Mouse (Mus musculus) spleen, postnatal 10 days (tissue): Measurements from ENCODE around the gene Retreg3.
A peak's percentile ranks its signal among the peaks of the same experiment; 100 is the strongest.
"Not testable (repeated sequence)": the region's sequence is repeated elsewhere in the genome, so short reads cannot be mapped to it uniquely, and the experiment has no call there.

Source experiments
- DNase-seq, 2 experiments: peaks; one replicate each; pipeline ENCODE4 v3.0.0; 2021 to 2022; ENCODE audit warnings: low spot score in 2 of 2

The Retreg3 gene

DNA sequence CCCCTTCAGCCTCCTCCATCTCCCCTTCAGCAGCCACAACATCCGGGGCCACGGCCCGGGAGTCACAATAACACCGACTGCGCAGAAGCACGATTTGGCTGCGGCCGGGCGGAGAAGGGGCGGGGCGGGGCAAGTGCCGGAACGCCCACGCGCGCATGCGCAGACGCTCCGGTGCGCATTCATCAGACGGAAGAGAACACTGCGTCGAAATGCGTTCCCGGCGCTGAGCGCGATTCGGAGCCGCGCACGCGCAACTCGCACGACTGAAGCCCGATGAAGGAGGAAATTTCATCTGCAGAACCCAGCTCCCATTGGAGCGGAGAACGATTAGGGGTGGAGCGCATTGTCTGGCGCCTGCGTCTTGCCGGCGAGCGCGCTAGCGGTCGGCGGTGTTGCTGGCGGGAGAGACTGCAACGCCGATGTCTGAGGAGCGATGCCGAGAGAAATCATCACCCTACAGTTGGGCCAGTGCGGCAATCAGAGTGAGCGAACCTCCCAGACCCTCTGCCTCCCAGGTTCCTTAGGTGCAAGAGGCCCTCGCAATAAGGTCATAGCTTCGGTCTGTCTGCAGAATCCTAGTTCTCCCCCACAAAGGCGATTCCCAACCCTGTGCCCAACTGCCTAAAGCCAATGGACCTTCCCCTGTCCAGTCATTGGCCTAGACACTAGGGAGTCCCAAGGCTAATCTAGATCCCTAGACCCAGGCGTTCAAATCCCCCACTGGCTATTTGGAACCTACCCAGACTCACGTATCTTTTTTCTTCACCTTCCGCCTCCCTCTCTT lies at the start of gene Retreg3, which contains the start of gene Tubg1:
TSS of gene Retreg3 (minus strand) at position 133 of the 784 bp plus-strand sequence.
TSS of gene Tubg1 (plus strand) at position 178 of the 784 bp plus-strand sequence.
- DNase-seq: peak; percentile 98 to 99

DNA sequence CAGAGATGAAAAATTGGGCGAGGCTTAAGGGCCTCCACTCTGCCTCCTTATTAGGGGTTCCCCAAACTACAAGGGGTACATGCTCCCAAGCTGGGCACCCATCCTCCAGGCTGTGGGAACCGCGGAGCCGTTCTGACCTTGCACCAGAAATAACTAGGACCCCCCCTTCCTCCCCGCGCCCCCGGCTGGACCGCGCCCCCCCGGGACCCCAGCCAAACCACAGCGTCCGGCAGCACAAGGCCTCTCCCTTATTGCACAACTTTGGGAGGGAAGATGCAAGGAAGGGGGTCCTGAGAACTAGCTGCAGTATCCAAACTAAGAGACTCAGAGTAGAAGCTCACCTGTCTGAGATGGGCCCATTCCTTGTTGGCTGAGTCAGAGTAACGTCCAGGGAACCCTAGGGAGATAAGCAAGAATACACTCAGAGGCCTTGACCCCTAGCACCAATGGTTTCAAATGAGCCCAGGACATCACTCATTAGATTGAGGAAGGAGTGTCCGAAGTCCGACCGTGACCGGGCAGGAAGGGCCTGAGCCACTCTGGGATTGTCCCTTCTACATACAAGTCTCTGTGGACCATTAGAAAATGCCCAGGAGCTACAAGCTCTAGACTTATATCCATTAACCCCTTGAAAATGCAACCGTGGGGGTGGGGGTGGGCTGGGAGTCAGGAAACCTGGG lies 48.7 kb upstream of the Retreg3 start:
- DNase-seq: no peak

DNA sequence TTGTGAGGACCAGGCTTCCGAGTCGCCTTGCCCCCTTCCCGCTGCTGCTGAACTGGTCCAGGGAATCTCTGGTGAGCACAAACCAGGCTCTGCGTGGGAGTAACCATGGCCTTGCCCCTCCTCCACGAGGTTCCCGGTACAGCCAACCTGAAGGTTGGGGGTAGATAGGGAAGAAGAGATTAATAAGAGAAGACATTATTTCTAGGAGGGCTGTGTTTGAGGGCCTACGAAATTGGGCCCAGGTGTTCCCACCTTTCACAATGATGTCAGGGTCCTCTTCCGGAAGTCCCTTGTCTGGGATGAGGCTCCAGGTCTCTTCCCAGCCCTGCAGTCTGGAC lies 48.2 kb upstream of the Retreg3 start:
- no peak for DNase-seq

DNA sequence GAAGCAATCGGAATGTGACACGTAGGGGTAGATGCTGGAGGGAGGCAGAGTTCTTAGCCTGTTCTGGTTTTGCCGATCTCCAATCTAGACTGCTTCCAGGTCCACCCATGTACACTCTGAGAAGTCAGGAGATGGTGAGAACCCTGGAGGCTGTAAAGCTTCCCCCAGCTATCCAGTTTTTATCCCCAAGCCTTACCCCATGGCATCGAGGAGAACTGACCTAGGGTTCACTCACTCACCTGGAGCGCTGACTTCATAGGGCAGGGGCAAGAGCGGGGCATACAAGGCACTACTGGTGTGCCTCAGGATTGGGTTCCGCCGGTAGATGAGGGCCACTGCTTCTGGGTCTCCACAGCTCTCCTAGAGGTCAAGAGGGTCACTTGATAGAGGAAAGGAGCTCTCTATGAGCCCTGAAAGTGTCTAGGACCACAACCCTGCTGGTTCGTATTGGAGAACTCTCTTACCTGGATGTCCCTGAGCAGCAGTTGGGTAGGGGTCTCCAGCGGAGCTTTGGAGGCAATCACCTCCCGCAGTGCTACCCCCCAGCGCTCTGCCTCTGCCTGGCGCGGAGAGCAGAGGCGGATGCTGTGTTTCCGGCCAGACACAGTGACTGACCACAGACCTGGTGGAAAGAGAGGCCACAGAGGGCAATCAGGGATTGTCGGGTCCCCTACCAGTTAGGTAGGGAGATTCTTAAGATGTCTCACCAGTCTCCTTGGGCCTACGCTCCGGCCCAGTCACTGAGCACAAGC lies 47.7 kb upstream of the Retreg3 start:
- no peak for DNase-seq

DNA sequence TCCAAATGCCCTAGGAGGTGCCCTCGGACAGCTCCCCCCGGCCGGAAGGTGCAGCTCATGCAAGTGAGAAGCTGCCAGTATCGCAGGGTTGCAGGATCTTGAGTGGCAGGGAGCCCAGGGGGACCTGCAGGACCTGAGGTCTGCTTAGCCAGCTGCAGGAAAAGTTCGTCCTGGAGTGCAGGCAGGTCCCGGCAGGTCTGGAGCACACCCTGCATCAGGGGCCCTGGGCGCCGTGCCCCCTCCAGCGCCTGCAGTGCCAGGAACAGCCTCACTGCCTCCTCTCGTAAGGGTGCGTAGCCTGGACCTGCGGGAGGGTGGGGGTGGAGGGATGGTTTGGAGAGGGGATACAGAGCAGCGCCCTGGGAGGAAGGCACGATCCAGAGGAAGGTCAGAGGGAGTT lies 46.7 kb upstream of the Retreg3 start:
- no peak for DNase-seq

DNA sequence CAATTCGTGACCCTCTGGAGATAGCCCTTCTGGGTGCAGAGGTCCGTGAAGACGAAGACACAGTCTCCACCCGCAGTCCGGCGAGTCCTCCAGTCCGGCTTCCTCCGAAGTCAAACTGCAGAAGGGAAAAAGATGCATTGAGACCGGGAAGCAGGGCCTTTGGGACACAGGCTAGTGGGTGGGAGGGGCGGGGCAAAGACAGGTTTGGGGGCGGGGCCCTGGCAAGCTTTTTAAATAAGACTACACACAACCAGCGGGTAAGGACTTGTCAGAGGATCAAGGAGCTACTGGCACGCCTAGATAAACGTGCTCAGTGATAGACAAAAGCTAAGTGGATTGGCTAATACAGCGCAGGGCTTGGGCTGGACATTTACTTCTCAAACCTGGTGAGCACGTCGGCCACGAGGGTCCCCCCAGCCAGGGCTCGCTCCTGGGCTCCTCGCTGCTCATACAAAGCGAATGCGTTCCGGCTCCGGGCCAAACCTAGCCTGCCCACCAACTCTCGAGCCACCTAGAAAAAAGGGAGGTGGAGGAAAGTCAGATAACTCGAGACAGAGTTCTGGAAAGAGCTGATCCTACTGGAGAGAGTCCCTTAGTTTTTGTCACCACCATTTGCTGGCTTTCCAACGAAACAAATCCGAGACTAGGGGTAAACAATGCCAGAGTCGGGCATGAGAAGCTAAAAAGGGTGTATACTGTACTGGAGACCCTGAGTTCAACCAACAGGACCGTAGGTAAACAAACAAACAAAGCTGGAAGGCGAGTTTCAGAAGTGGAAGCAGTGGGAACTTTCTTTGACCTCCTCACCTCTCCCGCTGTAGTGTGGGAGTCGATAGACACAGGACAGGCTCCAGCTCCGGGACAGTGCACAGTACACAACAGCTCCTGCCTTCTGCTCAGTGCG lies 45.2 kb upstream of the Retreg3 start:
- DNase-seq: no peak

DNA sequence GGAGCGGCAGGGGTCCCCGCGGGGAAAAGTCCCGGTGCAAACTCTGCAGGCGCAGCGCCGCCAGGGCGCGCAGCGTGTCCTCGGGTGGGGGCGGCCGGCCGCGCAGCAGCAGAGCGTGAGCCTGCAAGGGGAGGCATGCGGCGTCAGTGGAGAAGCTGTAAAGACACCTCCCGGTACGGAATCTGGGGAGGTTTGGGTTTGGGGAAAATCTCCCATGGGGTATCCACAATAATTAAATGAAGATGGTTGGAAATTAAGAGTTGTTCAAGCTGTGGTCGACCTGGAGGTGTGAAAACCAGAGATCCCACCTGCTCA lies 44.6 kb upstream of the Retreg3 start:
- DNase-seq: no peak

DNA sequence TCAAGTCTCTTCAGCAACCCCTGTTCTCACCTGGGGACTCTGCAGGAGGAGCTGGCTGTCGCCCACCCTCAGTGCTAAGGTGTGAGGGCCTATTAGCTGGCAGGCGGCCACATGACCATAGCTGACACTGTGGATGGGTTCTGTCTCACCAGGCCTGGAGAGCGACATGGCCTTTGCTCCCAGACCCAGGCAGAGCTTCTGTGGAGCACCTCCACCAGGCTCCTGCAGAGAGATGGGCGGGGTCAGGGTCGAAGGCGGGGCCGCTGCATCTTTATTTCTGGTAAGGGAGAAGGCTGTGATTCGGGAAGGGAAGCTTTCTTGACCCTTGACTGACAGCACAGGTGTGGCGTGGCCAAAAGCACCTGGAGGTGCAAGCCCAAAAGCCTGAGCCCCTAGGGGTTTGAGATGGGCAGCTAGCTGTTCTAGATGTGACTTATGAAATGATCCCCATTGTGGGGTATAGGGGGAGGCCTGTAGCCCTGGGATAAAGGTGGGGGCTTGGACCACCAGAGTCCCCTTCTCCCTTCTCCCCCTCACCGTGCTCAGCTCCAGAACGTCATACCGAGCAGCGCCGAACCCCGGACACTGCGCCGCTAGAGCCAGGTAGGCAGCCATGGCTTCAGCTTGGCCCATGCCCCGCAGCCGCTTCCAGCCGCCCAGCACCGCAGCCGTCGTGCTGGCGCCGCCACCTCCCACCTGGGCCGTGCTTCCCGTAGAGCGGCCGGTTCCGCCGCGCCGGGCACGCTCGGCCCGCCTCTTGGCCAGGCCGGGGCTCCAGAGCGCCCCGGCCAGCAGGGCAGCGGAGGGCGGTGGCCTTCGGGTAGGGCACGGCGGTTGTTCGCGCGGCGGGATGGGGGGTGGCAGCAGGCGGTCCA lies 44.0 kb upstream of the Retreg3 start:
- DNase-seq: no peak

DNA sequence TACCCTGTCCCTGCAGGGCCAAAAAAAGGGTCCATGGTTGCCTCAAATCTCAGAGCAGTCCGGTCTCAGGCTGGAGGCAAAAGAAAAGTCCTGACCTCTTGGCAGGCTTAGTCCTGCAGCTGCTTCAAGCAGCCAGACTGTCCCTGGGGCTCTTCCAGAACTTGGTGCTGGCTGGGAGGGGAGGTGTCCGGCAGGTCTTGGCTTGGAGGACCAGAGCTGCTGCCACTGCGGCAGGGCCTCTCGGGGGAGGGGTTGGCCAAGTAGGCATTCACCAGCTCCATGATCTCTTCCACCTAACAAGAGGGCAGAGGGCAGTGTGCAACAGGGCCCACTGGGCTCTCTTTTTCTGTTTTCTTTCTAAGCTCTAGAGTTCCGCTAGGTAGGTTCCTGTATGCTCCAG lies 43.1 kb upstream of the Retreg3 start:
- no peak for DNase-seq

DNA sequence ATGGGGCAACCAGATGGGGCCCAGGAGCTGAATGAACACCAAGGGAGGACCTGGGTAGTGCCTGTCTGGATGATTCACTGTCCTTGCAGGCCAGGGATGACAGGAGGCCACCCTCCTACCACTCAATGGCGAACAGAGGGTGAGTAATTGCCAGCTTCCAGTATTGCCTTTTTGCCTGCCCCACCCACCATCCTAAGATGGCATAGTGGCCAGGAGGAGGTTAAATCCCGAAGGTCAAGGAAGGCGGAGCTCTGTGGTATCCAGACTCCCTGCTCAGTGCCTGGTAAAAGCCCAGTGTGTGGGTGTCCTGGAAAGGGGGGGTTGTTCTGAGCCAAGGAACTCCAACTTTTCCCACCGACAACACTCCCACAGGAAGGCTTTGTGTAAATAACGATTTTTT lies 42.6 kb upstream of the Retreg3 start:
- DNase-seq: no peak

DNA sequence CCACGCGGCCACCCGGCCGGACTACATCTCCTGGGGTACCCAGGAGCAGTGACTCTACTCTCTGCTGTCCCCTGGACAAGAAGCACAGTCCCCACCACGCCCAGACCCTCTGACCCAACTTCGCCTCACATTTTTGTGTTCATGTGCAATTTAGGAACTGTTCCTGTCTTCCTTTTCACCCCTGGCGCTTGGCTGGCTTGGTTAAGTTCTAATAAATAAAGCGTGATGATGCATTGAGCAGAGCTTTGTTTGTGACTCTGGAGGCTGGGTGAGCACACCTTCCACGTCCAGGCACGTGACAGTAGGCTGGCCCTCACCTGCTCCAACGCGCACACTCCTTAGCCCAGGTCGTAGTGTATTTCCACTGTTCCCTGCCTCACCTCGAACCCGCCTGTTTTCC lies 41.9 kb upstream of the Retreg3 start:
- DNase-seq: no peak

DNA sequence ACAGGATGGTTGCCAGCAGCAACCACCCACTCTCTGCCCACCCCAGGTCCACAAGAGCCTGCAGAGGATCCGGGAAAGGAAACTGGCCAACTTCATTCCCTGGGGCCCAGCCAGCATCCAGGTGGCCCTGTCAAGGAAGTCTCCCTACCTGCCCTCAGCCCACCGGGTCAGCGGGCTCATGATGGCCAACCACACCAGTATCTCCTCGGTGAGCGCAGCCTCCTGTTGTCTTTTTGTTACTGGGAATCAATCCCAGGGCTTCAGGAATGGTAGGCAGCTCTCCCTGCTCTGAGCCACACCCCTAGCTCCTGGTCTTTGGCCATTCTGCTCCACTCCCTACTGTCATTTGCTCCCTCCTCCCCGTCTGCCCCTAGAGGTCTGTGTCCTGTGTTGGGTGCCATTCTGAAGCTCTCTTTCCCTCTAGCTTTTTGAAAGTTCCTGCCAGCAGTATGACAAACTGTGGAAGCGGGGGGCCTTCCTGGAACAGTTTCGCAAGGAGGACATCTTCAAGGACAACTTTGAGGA lies 41.4 kb upstream of the Retreg3 start:
- DNase-seq: not testable (repeated sequence)

DNA sequence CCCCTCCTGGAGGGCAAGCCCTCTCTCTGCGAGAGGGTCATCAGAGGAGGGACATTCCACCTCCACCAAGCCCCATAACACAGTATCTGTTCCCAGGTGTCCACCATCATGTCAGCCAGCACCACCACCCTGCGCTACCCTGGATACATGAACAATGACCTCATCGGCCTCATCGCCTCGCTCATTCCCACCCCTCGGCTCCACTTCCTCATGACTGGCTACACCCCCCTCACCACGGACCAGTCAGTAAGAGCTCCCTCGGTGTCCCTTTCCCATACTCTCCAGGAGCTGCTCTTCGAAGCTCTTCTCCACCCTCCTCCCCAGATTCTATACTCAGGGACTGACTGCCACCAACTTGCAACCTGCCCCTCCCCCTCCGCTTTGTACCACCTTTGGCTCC lies 40.5 kb upstream of the Retreg3 start:
- not testable (repeated sequence) for DNase-seq

DNA sequence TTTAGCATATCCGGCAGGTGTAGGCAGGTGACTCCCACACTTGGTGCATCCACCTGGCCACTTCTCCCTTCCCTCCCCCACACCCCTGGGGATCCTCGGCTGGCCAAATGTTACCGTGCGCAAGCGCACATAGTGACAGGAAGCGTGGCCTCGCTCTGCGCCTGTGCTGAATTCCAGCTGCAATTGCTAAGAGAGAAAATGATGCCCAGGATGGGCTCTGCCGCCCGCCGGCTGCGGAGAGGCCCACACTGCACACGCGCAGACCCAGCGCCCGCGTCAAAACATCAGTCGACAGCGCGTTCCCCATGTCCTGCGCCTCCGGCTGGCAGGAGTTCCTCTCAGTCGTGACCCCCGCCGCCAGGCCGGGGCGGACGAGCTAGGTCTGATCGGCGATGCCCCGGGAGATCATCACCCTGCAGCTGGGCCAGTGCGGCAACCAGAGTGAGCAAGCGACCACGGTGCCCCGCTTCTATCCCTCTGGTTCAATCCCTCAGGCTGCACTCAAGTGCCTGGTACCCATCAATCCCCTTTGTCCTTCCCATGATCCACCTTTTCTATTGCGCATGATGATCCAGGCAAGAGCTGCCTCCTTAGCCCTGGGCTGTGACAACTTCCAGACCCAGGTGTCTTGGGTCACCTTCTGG lies 36.2 kb upstream of the Retreg3 start, which contains the start of gene Tubg2:
TSS of gene Tubg2 (plus strand) at position 180 of the 644 bp plus-strand sequence.
- peak in 1 of 2 experiments; percentile 63 for DNase-seq

DNA sequence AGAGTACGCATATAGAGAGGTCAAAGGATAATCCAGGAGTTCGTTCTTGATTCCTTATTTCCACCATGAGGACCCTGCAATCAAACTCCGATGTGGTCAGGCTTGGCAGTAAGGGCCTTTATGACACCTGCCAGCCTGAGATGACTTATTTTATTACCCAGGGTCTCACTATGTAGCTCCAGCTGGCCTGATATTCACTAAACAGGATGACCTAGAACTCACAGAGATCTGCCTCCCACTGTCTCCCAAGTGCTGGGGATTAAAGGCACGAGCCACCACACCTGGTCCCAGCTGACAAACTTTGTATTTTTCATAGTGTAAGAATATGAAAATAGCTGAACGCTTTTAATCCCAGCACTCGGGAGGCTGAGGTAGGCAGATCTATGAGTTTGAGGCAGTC lies 35.5 kb upstream of the Retreg3 start:
- DNase-seq: no peak

DNA sequence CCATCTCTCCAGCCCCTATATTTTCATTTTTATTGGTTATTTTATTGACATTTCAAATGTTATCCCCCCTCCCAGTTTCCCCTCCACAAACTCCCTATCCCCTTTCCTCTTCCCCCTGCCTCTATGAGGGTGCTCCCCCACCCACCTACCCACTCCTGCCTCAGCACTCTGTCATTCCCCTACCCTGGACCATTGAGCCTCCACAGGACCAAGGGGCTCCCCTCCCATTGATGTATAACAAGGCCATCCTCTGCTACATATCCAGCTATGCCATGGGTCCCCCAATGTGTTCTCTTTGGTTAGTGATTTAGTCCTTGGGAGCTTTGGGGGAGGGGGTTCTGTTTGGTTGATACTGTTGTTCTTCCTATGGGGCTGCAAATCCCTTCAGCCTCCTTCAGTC lies 35.0 kb upstream of the Retreg3 start:
- no peak for DNase-seq

DNA sequence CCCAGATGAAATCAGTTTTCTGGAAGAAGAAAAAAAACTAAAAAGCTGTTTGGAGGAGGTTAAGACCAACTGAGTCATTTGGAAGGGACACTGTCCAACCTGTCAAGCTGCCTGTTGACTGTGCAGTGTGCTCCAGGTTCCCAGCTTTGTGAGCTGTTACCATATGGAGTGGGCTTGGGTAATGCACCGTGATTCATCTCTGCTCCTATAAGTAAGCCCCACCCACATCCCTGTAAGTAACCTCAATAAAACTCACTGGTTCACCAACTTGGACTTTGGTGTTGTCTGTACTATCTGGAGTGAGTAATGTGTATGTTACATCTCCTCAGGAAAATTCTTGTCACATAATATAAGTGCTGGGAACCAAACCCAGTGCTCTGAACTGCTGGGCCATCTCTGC lies 33.1 kb upstream of the Retreg3 start:
- no peak for DNase-seq

DNA sequence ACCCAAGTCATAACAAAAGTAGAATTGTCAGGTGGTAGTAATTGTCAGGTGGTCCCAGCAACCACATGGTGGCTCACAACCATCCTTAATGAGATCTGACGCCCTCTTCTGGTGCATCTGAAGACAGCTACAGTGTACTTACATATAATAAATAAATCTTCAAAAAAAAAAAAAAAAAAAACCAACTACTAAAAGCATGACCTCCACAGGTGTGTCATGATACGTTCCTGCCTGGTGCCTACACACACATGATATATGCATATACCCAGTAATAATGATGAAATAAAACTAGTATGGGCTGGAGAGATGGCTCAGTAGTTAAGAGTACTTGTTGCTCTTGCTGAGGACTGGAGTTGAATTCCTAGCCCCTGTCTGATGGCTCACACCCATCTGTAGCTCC lies 31.4 kb upstream of the Retreg3 start:
- DNase-seq: no peak

DNA sequence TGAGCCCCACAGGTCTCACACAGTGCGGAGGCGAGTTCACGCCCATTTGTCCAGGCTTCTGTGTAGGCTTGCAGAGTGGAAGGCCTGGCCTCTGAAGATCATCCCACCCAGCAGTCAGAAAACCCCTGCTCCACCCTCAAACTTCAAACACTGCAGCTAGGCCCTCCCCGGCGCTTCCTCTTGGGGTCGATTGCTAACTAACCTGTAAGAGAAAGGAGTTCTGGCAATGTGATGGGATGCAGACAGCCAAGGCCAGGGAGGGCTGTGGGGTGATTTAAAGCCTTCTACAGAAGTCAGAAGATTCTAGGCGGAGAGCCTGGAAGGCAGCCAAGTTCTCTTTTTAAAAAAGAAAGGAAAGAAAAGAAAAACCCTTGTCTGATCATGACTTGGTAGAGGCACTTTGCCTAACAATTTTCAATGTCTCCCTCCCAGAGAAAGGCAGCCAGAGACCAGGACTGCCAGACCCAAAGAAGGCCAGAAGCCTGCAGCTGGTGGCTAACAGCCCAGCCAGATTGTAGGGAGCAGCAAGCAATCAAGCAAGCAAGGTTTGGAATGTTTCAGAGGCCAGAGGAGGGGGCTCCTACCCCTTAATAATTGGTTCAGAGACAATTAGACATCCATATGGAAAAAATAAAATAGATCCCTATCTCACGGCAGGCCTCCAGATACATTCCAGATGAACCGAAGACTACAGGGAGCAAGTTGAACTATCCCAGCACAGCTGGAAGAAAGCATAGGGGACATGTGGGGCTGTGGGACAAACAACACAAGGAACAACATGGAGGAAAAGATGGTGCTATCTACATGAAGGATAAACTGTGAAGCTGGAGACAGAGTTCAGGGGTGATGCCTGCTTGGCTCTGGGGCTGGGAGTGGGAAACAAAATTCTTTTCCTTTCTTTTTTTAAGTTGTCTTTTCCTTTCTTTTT lies 29.7 kb upstream of the Retreg3 start:
- no peak for DNase-seq
